Mouse (Mus musculus) forebrain, postnatal 0 days (tissue): ENCODE data around the gene Ryr1. TPM values are rescaled to one million over a fixed set of nuclear protein-coding genes. Genes with fewer than 3 reads are reported as not detected.

Experiments
- ATAC-seq: fragments of 200-750 bp; cut with Nextera tagmentation; 2 replicates; pipeline ENCODE4 v1.8.0; 2017; ENCODE audit warnings: mild to moderate bottlenecking, moderate library complexity
- DNase-seq: peaks from one replicate; pipeline ENCODE4 v3.0.0-alpha.2; 2015
- H3K27ac ChIP-seq: fragments of 300-500 bp; sonication (generic); 2 replicates; pipeline ENCODE4 v1.5.1; 2014; ENCODE audit warnings: low read depth, mild to moderate bottlenecking, antibody characterized with exemption, low read length, moderate library complexity, mixed read lengths
- H3K27me3 ChIP-seq: fragments of 300-500 bp; sonication (generic); 2 replicates; pipeline ENCODE4 v1.6.1; 2014; ENCODE audit warnings: mild to moderate bottlenecking, low read length, mixed read lengths; ENCODE audit not compliant: insufficient read depth
- H3K36me3 ChIP-seq: fragments of 300-500 bp; sonication (generic); 2 replicates; pipeline ENCODE4 v1.6.1; 2014; ENCODE audit warnings: mild to moderate bottlenecking, moderate library complexity; ENCODE audit not compliant: insufficient read depth
- H3K4me1 ChIP-seq: fragments of 300-500 bp; sonication (generic); 2 replicates; pipeline ENCODE4 v1.6.1; 2014; ENCODE audit warnings: antibody characterized with exemption; ENCODE audit not compliant: insufficient read depth
- H3K4me2 ChIP-seq: fragments of 300-500 bp; sonication (generic); 2 replicates; pipeline ENCODE4 v1.6.1; 2014; ENCODE audit warnings: low read depth, mild to moderate bottlenecking, moderate library complexity
- H3K4me3 ChIP-seq: fragments of 300-500 bp; sonication (generic); 2 replicates; pipeline ENCODE4 v1.5.1; 2014; ENCODE audit warnings: low read depth, low read length, mixed read lengths
- H3K9ac ChIP-seq: fragments of 300-500 bp; sonication (generic); 2 replicates; pipeline ENCODE4 v1.6.1; 2014; ENCODE audit warnings: mild to moderate bottlenecking
- H3K9me3 ChIP-seq: fragments of 300-500 bp; sonication (generic); 2 replicates; pipeline ENCODE4 v1.6.1; 2016; ENCODE audit warnings: low read length
- CTCF ChIP-seq: sonication (generic); IDR thresholded peaks from 2 replicates; pipeline ENCODE4 v1.5.1; 2016; ENCODE audit warnings: antibody characterized with exemption, control low read depth, low read depth
- WGBS: fragments of 180-500 bp; shearing (Covaris S2); extraction: QIAGEN DNeasy Blood & Tissue Kit; methylation state at CpG from one replicate; pipeline ENCODE4 v1.1.7; 2014; 5-methylcytosine and 5-hydroxymethylcytosine counted together
- polyA plus RNA-seq: library from polyadenylated mRNA; unstranded; fragments of >200 nt; fragmentation: Nextera tagmentation; extraction: Ambion mirVana; gene quantifications from 2 replicates; pipeline ENCODE4 v1.2.1, GENCODE M21; 2015
- total RNA-seq: library from RNA; depleted of rRNA; stranded (reverse); fragments of >200 nt; gene quantifications from 2 replicates; pipeline ENCODE4 v1.2.3, GENCODE M21; 2014; rRNA removed

Gene Ryr1
- total RNA-seq (4.6 and 6.7 TPM in 2 replicates), polyA plus RNA-seq (4.2 and 8.8 TPM in 2 replicates)

- Histone ChIP-seq H3K27ac (no peak within 1 kb of the TSS), H3K4me1 (no peaks in the 10 kb centered on the region; the same call in 1 of the 2 replicates), H3K27me3 (no peaks in the 10 kb centered on the region), H3K9me3 (no peaks in the 10 kb centered on the region), H3K36me3 (no peaks in the 10 kb centered on the region), H3K4me2 (peak within 1 kb of the TSS; percentile 48), H3K4me3 (peak within 1 kb of the TSS; percentile 18; the same call in 1 of the 2 replicates), H3K9ac (peak within 1 kb of the TSS; percentile 33; the same call in 1 of the 2 replicates)
- 3% methylated on average over 16 of the region's 16 CpGs for WGBS
- peak; percentile 73 for ATAC-seq
- DNase-seq = peak; percentile 33
- no peak for TF ChIP-seq CTCF
These were observed at the start of gene Ryr1 for GRCm38 (mm10) chr7:29124970-29125369. Ryr1 (minus strand) TSS chr7:29125179.

- Histone ChIP-seq H3K4me1 (peaks cover 13% of the 10 kb centered on the region; the same call in 1 of the 2 replicates), H3K27me3 (peaks cover 39% of the 10 kb centered on the region), H3K4me3 (no peak overlapping the region), H3K4me2 (no peak overlapping the region), H3K27ac (no peak overlapping the region), H3K9ac (no peak overlapping the region), H3K9me3 (no peaks in the 10 kb centered on the region), H3K36me3 (peaks cover 40% of the 10 kb centered on the region)
- ATAC-seq (no peak), DNase-seq (no peak)
- 45% methylated on average over 31 of the region's 32 CpGs for WGBS
- TF ChIP-seq CTCF = no peak
These were observed 47.5 kb upstream of the Ryr1 start for GRCm38 (mm10) chr7:29172390-29173016.

- Histone ChIP-seq H3K27me3 (peaks cover 39% of the 10 kb centered on the region), H3K4me1 (peaks cover 13% of the 10 kb centered on the region; the same call in 1 of the 2 replicates), H3K4me3 (peak overlapping the region; percentile 75; the same call in 1 of the 2 replicates), H3K27ac (no peak overlapping the region), H3K9me3 (no peaks in the 10 kb centered on the region), H3K9ac (no peak overlapping the region), H3K36me3 (peaks cover 35% of the 10 kb centered on the region), H3K4me2 (peak overlapping the region; percentile 59)
- TF ChIP-seq CTCF = no peak
- ATAC-seq = no peak
- WGBS = 9% methylated on average over 34 of the region's 34 CpGs
- no peak for DNase-seq
These were observed 46.7 kb upstream of the Ryr1 start for GRCm38 (mm10) chr7:29171562-29172097.

- no peak for TF ChIP-seq CTCF
- 2% methylated on average over 42 of the region's 43 CpGs for WGBS
- DNase-seq = no peak
- Histone ChIP-seq H3K9me3 (no peaks in the 10 kb centered on the region), H3K36me3 (peaks cover 35% of the 10 kb centered on the region), H3K27ac (no peak overlapping the region), H3K9ac (no peak overlapping the region), H3K27me3 (peaks cover 39% of the 10 kb centered on the region), H3K4me3 (peak overlapping the region; percentile 75), H3K4me2 (peak overlapping the region; percentile 59), H3K4me1 (peaks cover 13% of the 10 kb centered on the region; the same call in 1 of the 2 replicates)
- ATAC-seq = no peak
These were observed 46.0 kb upstream of the Ryr1 start for GRCm38 (mm10) chr7:29170755-29171561.

GRCm38 (mm10) chr7:29170066-29170754 is 45.2 kb upstream of the Ryr1 start, which contains the start of the genes Ggn and Spred3:
Ggn (plus strand) TSS chr7:29170210.
Spred3 (minus strand) TSS chr7:29170411.
- Histone ChIP-seq H3K4me2 (peak within 1 kb of the TSS; percentile 59), H3K9me3 (no peaks in the 10 kb centered on the region), H3K36me3 (peaks cover 28% of the 10 kb centered on the region), H3K4me3 (peak within 1 kb of the TSS; percentile 75), H3K27me3 (peaks cover 39% of the 10 kb centered on the region), H3K9ac (peak within 1 kb of the TSS; percentile 72), H3K4me1 (peaks cover 13% of the 10 kb centered on the region; the same call in 1 of the 2 replicates), H3K27ac (peak within 1 kb of the TSS; percentile 81)
- peak; percentile 9 for ATAC-seq
- no peak for TF ChIP-seq CTCF
- peak; percentile 50 for DNase-seq
- WGBS = 1% methylated on average over 30 of the region's 30 CpGs
